Mouse (Mus musculus): Measurements from ENCODE around the gene Nol9.

Nol9 gene

DNA sequence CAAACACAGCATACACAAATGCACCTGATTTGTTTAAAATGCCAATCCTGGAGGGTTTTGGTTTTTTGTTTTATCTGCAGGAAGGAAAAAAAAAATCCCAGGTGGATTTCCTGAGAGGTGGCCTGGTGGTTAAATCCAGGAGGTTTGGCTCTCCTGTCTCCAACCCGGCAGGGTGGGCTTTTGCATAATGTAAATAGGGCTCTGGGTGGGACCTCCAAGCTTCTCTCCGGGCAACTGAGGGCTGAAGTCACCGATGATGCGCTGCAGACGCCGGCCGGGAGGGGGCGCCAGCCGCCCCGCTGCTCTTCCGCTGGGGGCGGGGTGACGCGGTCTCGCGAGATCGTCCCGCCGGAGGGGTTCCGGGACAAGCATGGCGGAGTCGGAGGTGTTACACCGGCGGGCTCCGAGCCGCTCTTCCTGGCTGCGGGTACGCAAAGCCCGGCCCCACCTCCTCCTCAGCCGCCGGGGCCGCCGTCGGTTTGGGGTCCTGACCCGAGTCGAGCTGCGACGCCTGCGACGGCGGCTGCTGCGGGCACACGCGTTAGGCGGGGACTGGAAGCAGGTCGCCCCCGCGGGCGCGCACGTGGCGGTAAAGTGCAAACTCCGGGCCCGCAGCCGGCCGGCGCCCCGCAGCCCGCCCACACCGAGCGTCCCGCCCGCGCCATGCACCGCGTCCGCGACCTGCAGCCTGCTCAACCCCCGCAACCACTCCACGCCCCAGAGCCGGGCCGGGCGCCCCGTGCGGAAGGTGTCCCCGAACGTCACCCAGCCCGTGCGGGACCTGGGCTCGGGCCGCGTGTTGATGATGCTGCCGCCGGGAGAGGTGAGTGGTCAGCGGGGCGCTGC lies at the start of gene Nol9:
TSS of gene Nol9 (plus strand) at position 337 of the 846 bp plus-strand sequence.
- peak; percentile 90 to 91 for DNase-seq (ENCODE audit: low spot score in 2 of 2)

DNA sequence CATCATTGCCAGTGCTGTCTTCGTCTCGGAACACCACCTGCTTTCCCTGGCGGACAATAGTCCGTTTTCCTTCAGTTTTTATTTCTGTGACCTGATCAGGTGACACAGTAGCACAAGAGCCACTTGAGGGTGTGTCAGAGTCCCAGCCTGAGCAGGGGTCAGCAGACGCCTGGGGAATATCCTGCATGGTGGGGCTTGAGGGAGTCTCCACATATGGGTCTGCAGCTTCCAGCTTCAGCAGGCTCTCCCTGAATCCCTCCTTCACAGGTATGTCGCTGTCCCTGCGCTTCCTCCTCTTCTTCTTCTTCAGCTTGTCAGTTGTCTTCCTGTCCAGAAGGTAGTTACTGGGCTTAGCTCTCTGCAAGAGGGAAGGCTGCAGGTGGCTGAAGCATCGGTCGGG lies 47.0 kb upstream of the Nol9 start:
- DNase-seq (ENCODE audit: low spot score in 2 of 2): no peak

DNA sequence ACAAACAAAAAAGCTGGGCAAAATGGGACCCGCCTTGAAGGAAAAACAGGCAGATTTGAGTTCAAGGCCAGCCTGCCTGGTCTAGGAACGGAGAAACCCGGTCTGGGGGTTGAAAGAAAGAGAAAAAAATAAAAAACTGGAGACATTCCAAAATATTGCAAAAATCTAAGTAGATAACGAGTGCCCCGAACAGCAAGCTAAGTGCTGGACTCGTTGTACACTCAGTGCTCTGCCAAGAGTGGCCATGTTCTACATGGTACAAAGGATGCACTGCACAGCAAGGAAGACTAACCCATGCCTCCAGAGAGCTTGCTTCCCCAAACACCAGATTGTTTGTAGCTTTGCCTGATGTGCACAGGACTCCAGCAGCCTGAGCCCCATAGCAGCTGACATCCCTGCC lies 46.1 kb upstream of the Nol9 start:
- DNase-seq (ENCODE audit: low spot score in 2 of 2): no peak

DNA sequence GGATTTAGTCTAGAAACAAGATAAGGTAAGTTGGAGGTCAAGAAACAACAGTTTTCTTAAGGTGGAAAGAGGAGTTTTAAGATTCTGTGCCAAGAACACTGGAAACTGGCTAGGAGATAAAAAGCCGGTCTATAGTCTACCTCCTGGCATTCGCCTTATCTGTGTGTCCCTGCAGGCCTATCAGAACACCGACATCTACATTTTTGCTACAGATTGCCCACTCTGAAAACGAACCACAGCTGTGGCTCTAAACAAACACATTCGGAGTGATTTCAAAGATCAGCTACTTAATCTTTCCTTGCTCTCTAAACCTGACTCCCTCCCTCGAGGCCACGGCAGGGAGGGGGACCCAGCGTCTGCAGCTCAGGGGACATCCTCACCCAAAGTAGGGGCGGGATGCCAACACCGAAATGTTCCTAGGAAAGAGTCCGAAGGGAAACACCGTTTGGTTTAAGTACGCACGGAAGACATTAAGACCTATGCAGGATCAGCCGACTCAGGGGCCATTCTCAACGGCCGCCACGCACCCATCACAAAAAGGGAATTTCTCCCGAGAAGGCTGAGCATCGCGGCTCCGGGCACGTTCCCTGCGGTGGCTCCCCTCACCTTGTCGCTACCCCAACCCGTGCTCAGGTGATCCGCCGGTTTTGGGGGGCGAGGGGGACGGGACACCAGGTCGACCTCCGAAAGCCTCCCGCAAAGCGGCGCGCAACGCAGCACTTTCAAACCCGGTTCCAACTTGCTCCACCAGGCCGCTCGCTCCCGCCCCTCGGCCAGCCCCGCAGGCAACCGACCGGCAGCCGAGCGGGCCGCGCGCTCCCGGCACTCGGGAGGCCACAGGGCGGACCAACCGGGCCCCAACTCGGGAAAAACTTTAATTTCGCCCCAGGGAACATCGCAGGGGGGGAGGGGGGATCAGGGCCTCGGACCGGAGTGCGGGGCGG lies 44.6 kb upstream of the Nol9 start:
- DNase-seq (ENCODE audit: low spot score in 2 of 2): no peak

DNA sequence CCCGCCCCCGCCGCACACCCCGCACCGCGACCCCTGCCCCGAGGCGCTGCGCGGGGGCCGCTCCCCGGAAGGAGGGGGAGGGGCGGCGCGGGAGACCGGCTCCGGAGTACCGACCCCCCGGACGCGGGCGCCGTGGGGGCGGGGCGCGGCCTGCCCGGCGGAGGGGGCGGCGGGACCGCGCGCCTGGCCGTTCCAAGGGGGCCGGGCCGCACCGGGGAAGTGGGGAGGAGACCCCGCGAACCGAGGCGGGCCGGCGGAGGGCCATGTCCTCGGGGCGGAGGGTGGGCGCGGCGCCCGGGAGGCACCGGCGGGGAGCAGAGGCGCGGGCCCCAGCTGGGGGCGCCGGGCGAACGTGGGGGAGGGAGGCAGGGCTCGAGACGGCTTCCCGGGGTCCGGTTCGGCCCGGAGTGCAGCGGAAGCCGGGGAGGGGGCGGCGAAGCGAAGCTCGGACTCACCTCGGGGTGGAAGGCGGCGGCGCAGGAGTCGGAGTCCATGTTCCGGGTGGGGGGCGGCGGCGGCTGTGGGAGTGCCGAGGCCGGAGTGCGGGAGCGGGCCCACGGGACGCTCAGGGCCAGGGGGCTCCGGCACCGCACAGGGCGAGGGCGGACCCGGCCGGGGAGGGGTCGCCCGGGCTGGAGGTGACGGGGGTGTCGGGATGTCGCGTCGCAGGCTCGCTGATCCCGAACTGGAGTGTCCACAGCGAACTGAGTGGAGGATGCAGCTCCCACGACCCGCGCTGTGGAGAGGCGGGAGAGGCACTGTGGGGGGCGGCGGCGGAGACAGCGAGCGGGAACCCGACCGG lies 43.5 kb upstream of the Nol9 start:
- no peak for DNase-seq (ENCODE audit: low spot score in 2 of 2)

- DNase-seq (ENCODE audit: low spot score in 2 of 2): peak; percentile 98 to 99
Measured at GRCm38 (mm10) chr4:151996173-151996950, 42.8 kb upstream of the Nol9 start, which contains the start of gene Phf13. Phf13 (minus strand) TSS chr4:151996258.

DNA sequence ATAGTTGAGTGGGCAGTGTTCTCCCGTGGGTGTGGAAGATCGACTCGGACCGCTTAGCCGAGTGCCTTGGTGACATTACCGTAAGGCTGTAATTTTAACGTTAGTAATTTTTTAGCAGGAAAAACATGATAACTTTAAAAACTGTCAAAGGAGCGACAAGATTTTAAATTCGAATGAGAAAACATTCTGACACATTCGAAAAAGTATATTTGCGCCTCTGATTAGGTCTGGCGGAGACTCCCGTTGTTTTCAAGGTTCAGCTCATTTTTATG lies 42.2 kb upstream of the Nol9 start:
- no peak for DNase-seq (ENCODE audit: low spot score in 2 of 2)

DNA sequence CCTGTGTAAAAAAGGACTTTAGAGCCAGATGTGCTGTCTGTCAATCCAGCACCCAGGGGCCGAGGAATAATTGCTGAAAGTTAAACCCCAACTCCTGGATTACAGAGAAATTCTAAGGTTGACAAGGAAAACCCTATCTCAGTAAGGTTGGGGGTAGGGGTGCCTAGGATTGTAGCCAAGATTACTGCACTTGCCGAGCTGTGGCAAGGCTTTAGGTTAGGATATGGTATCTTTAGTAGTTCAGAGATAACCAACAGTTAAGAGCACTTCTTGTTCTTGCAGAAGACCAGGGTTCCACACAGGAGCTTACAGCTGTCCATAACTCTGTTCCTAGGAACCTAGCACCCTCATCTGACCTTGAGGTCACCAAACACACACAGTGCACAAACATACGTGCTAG lies 41.4 kb upstream of the Nol9 start:
- DNase-seq (ENCODE audit: low spot score in 2 of 2): no peak

DNA sequence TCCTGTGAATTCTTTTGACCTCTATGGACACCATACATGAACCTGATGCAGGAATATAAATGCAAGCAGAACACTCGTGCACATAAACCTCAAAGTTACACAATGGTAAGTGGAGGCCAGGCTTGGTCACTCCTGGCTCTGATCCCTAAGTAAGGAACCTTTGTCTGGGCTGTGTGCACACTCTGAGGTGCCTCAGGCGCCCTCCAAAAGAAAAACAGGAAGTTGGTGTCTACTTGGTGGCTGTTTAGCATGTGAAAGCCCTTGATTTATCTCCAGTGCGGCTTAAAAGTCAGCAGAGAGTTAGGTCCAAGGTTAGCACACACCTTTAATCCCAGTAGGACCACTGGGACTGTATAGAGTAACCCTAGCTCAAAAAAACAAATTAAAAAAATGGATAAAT lies 39.6 kb upstream of the Nol9 start:
- no peak for DNase-seq (ENCODE audit: low spot score in 2 of 2)

- DNase-seq (ENCODE audit: low spot score in 2 of 2): peak; percentile 30 to 40
Measured at GRCm38 (mm10) chr4:152000906-152001305, 38.2 kb upstream of the Nol9 start.

DNA sequence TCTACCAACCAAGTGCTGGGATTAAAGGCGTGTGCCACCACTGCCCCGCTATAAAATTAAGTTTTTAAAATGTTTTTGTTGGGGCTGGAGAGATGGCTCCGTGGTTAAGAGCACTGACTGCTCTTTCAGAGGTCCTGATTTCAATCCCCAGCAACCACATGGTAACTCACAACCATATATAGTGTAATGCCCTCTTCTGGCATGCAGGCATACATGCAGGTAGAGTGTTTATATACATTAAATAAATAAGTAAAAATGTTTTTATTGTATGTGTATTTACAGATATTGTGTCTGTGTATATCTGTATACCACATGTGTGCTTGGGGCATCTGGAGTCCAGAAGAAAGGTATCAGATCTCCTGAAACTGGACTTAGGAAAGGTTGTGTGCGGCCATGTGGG lies 37.8 kb upstream of the Nol9 start:
- no peak for DNase-seq (ENCODE audit: low spot score in 2 of 2)

DNA sequence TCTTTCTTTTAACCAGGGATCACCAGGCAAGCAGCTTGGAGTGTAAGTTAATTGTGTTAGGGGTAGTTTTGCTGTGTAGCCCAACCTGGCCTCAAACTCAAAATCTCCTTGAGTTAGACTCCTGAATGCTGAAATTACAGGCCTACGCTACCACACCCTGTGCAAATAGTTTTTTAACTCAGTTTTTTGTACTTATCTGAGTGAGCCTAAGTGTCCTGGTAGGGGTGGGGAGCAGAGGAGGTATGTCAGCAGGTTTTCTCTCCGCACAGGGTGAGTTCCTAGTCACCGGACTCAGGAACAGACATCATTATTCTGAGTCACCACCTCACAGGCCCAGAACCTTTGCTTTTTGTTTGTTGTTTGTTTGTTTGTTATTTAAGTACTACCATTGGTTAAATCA lies 37.1 kb upstream of the Nol9 start:
- no peak for DNase-seq (ENCODE audit: low spot score in 2 of 2)

- no peak for DNase-seq (ENCODE audit: low spot score in 2 of 2)
Measured at GRCm38 (mm10) chr4:152006137-152006536, 33.0 kb upstream of the Nol9 start.

GRCm38 (mm10) chr4:152006812-152007211 lies 32.3 kb upstream of the Nol9 start:
- DNase-seq (ENCODE audit: low spot score in 2 of 2): no peak

DNA sequence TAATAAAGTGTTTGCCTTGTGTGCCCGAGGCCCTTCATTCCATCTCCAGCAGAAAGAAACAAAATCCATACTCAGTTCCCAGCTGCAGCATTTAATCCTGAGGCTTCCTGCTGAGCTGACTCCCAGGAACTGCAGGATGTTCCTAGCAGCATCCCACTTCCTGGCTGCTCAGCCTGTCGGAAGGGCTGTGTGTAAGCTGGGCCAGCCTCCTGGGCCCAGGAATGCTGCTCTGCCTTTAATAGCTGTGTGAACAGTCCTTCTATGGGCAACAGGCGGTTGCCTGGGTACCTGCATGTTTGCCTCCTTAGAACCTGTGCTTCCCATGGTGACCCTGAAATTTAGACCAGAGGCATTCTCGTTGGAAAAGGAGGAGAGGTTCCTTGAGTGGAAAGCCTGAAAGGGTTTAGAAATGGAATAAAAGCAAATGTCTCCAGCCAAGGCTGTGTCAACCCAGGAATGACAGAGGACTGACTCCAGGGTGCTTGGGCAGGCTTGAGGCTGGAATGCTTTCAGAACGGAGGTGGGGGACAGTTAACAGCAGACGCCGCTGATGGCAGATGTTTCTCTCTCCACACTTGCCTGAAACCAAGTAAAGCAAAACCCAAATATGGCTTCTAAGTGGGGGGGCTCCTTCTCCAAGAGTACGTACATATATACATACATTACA lies 31.5 kb upstream of the Nol9 start:
- peak in 1 of 2 experiments; percentile 26 for DNase-seq (ENCODE audit: low spot score in 2 of 2)

GRCm38 (mm10) chr4:152008148-152008500 lies 31.0 kb upstream of the Nol9 start:
- DNase-seq (ENCODE audit: low spot score in 2 of 2): no peak

GRCm38 (mm10) chr4:152008622-152009075 lies 30.5 kb upstream of the Nol9 start, which contains the start of gene Klhl21:
Klhl21 (plus strand) TSS chr4:152008803.
- DNase-seq (ENCODE audit: low spot score in 2 of 2): peak; percentile 92 to 94

DNA sequence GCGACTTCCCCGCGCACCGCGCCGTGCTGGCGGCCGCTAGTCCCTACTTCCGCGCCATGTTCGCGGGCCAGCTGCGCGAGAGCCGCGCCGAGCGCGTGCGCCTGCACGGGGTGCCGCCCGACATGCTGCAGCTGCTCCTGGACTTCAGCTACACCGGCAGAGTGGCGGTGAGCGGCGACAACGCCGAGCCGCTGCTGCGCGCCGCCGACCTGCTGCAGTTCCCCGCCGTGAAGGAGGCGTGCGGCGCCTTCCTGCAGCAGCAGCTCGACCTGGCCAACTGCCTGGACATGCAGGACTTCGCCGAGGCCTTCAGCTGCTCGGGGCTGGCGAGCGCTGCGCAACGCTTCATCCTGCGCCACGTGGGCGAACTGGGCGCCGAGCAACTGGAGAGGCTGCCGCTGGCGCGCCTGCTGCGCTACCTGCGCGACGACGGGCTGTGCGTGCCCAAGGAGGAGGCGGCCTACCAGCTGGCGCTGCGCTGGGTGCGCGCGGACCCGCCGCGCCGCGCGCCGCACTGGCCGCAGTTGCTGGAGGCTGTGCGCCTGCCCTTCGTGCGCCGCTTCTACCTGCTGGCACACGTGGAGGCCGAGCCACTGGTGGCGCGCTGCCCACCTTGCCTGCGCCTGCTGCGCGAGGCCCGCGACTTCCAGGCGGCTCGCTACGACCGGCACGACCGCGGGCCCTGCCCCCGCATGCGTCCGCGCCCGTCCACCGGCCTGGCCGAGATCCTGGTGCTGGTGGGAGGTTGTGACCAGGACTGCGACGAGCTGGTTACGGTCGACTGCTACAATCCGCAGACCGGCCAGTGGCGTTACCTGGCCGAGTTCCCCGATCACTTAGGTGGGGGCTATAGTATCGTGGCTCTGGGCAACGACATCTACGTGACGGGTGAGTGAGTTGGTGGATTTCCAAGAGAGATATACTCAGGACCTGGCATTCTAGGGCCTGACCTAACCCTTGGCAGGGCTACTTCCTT lies 29.8 kb upstream of the Nol9 start:
- DNase-seq (ENCODE audit: low spot score in 2 of 2): peak; percentile 73 to 85

GRCm38 (mm10) chr4:152010091-152010706 lies 28.9 kb upstream of the Nol9 start:
- DNase-seq (ENCODE audit: low spot score in 2 of 2): no peak
